Mouse (Mus musculus) spleen, adult 2 months (tissue): ENCODE data around the gene Car5a.

Source experiments
- CTCF ChIP-seq: fragments of 200-500 bp; IDR thresholded peaks from 2 replicates; pipeline ENCODE4 v1.5.1; 2011; ENCODE audit warnings: mild to moderate bottlenecking, inconsistent platforms; ENCODE audit not compliant: insufficient read depth, insufficient read length, insufficient replicate concordance; ENCODE audit errors: extremely low read depth
- POLR2A ChIP-seq: fragments of 200-500 bp; IDR thresholded peaks from 2 replicates; pipeline ENCODE4 v1.6.1; 2011; ENCODE audit warnings: low read depth, low read length, inconsistent platforms

GRCm38 (mm10) chr8:121943057-121943540 lies 1.6 kb downstream of the Car5a start:
- TF ChIP-seq CTCF (no peak), POLR2A (no peak)
